Mouse (Mus musculus): ENCODE measurements around the gene Elp4.

The Elp4 gene

GRCm38 (mm10) chr2:105715409-105716115 lies 188.8 kb downstream of the Elp4 start:
- DNase-seq: no peak

GRCm38 (mm10) chr2:105710511-105710910 lies 193.9 kb downstream of the Elp4 start:
- no peak for DNase-seq

GRCm38 (mm10) chr2:105709126-105709525 lies 195.2 kb downstream of the Elp4 start:
- DNase-seq: no peak

GRCm38 (mm10) chr2:105705320-105705719 lies 199.0 kb downstream of the Elp4 start:
- DNase-seq: no peak

- DNase-seq: no peak
Observed at GRCm38 (mm10) chr2:105702586-105702985, 201.8 kb downstream of the Elp4 start.

GRCm38 (mm10) chr2:105701781-105702180 lies 202.6 kb downstream of the Elp4 start:
- DNase-seq: no peak

GRCm38 (mm10) chr2:105698631-105699030 lies 205.7 kb downstream of the Elp4 start:
- no peak for DNase-seq

GRCm38 (mm10) chr2:105697741-105698140 lies 206.6 kb downstream of the Elp4 start:
- no peak for DNase-seq

- no peak for DNase-seq
Observed at GRCm38 (mm10) chr2:105691296-105691695, 213.1 kb downstream of the Elp4 start.

GRCm38 (mm10) chr2:105689771-105690639 lies 214.4 kb downstream of the Elp4 start:
- no peak for DNase-seq

GRCm38 (mm10) chr2:105689304-105689770 lies 215.0 kb downstream of the Elp4 start:
- DNase-seq: no peak

- no peak for DNase-seq
Observed at GRCm38 (mm10) chr2:105688436-105689303, 215.7 kb downstream of the Elp4 start.

GRCm38 (mm10) chr2:105688011-105688410 lies 216.4 kb downstream of the Elp4 start:
- no peak for DNase-seq

- DNase-seq: no peak
Observed at GRCm38 (mm10) chr2:105687317-105687991, 216.9 kb downstream of the Elp4 start.

- no peak for DNase-seq
Observed at GRCm38 (mm10) chr2:105686363-105687316, 217.7 kb downstream of the Elp4 start.

- DNase-seq: no peak
Observed at GRCm38 (mm10) chr2:105685651-105686050, 218.7 kb downstream of the Elp4 start.

- no peak for DNase-seq
Observed at GRCm38 (mm10) chr2:105684991-105685650, 219.2 kb downstream of the Elp4 start.

GRCm38 (mm10) chr2:105683771-105684410 lies 220.5 kb downstream of the Elp4 start:
- DNase-seq: no peak

GRCm38 (mm10) chr2:105682634-105683351 lies 221.6 kb downstream of the Elp4 start:
- DNase-seq: no peak

All from thymus, adult 18-20 months (tissue).